In the genomic region with DNA sequence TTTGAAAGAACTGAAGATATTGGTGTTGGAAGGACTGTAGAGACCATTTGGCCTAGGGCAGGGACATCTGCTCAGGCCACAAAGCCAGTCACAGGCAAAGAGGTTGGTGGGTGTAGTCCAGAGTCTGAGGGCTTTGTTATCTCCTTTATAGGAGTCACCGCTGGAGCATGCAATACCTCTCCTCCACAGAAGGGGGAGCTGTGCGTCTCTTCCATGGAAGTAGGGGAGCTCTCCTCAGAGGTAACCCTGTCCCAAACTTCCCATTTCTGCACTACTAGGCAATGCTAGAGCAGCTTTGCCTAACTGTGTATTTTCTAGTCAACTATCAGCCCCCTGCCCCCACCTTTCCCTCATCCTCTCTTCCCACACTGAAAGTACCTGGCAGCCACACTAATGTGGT, we compare ENCODE assay signal across 9 mouse cellular contexts.
DNase-seq lines count a peak whose midpoint lies in the region; TF ChIP-seq lines count a peak whose summit lies in the region.
"Had no signal": no experiment of that assay in that cellular context is flagged by ENCODE, and none has a peak within 500 bp of the region (broad histone marks: within the 10 kb centered on the region; RNA-seq: fewer than 3 reads in every experiment).

No protein-coding gene starts in this region.

- H3K27ac ChIP-seq in kidney, adult 2 months (ENCODE audit: insufficient read depth, low read depth, low read length): no peak overlapping the region
- no peak overlapping the region for H3K27ac ChIP-seq in CH12.LX (ENCODE audit: insufficient read depth, low read depth)
- H3K27ac ChIP-seq: limb, embryonic 13.5 days had no signal

- no peaks in the 10 kb centered on the region for H3K36me3 ChIP-seq in kidney, adult 2 months (ENCODE audit: control insufficient read depth, insufficient read depth, low read length)
- H3K36me3 ChIP-seq in CH12.LX (replicated peaks in 1 of 2; ENCODE audit: control insufficient read depth in 1 of 2, insufficient read depth in 1 of 2, low read length in 1 of 2): no peaks in the 10 kb centered on the region
- H3K36me3 ChIP-seq: limb, embryonic 13.5 days had no signal

- peak; percentile 68 for TF ChIP-seq RAD21 in CH12.LX (IDR thresholded peaks at IDR 0.05; ENCODE audit: low read depth, low read length)

- TF ChIP-seq POLR2A in kidney, adult 2 months (IDR thresholded peaks at IDR 0.05; ENCODE audit: low read depth, low read length): no peak
- no peak for TF ChIP-seq POLR2A in CH12.LX (IDR thresholded peaks at IDR 0.05; ENCODE audit: low read depth, low read length)

- no peaks in the 10 kb centered on the region for H3K4me1 ChIP-seq in kidney, adult 2 months (ENCODE audit: control insufficient read depth, insufficient read depth, low read length)
- peaks cover 1 to 19% of the 10 kb centered on the region in 2 experiments for H3K4me1 ChIP-seq in CH12.LX (ENCODE audit: control insufficient read depth in 1 of 2, insufficient read depth in 2 of 2)

- H3K9ac ChIP-seq in CH12.LX (ENCODE audit: insufficient read depth, low read depth): no peak overlapping the region
- H3K9ac ChIP-seq: limb, embryonic 13.5 days had no signal

- dilution Hi-C loops in CH12.LX (cut with MboI; ENCODE audit: extremely low pct_ligation_motif_present, extremely low pct_unique_long_range_greater_than_20kb, low sequenced_read_pairs): no loop called here

- H3K79me2 ChIP-seq in CH12.LX (replicated peaks; ENCODE audit: control insufficient read depth, extremely low read depth, insufficient read depth, poor library complexity, severe bottlenecking): no peaks in the 10 kb centered on the region

- no peak overlapping the region for H3K4me3 ChIP-seq in kidney, adult 2 months (ENCODE audit: insufficient read depth, low read depth, low read length)
- H3K4me3 ChIP-seq in CH12.LX (replicated peaks in 1 of 3; ENCODE audit: low read depth in 2 of 3, low read length in 2 of 3, poor library complexity in 1 of 3): no peak overlapping the region
- H3K4me3 ChIP-seq: limb, embryonic 13.5 days had no signal

- TF ChIP-seq CTCF in kidney, adult 2 months (conservative IDR thresholded peaks at IDR 0.05; ENCODE audit: insufficient read depth, insufficient read length, low read depth, low read length): peak; percentile 41
- TF ChIP-seq CTCF in CH12.LX (conservative IDR thresholded peaks at IDR 0.05 in 1 of 2, IDR thresholded peaks at IDR 0.05 in 1 of 2; ENCODE audit: low read depth in 2 of 2, low read length in 2 of 2): peak; percentile 75 to 94

- in situ Hi-C loops in CH12.LX (cut with MboI; ENCODE audit: low pct_ligation_motif_present, low pct_unique_long_range_greater_than_20kb, low sequenced_read_pairs): no loop called here

- WGBS in kidney, adult 2 months: 59% methylated on average over 2 of the region's 2 CpGs

- H3K27me3 ChIP-seq in kidney, adult 2 months (replicated peaks; ENCODE audit: control insufficient read depth, insufficient read depth, low read length): no peaks in the 10 kb centered on the region
- no peaks in the 10 kb centered on the region for H3K27me3 ChIP-seq in CH12.LX (replicated peaks)
- H3K27me3 ChIP-seq: limb, embryonic 13.5 days had no signal

- no peak for TF ChIP-seq EP300 in CH12.LX (IDR thresholded peaks at IDR 0.05; ENCODE audit: low read length)

- intact Hi-C loops in heart, postnatal 36 days (cut with DNase I): no loop called here

- H3K9me3 ChIP-seq in CH12.LX (replicated peaks; ENCODE audit: low read length): no peaks in the 10 kb centered on the region
- H3K9me3 ChIP-seq: limb, embryonic 13.5 days had no signal

- no peak overlapping the region for H3K4me2 ChIP-seq in CH12.LX (ENCODE audit: insufficient read depth, low read depth, poor library complexity, severe bottlenecking)
- H3K4me2 ChIP-seq: limb, embryonic 13.5 days had no signal

- DNase-seq in kidney, adult 2 months: no peak
- no peak for DNase-seq in kidney, adult 11 months
- DNase-seq in CH12.LX (ENCODE audit: extremely low read depth) (peak; percentile 39), ZHBTc4 (ENCODE audit: low read depth, low spot score) (peak; percentile 69)
- peak; percentile 31 for DNase-seq in lung, postnatal 10 days
- DNase-seq in T-cell, adult 2 months (ENCODE audit: low spot score): no peak
- DNase-seq in layer of hippocampus, adult 9-11 months: no peak
- DNase-seq in heart, postnatal 36 days: no peak

TF ChIP-seq in CH12.LX, 34 proteins besides CTCF, POLR2A, EP300 and RAD21:
- TF ChIP-seq NRF1 (IDR thresholded peaks at IDR 0.05; ENCODE audit: low read depth, low read length) (no peak), SMC3 (IDR thresholded peaks at IDR 0.05; ENCODE audit: low read depth, low read length) (peak; percentile 71)
TF ChIP-seq in CH12.LX: peak in this region for 1.

Comparison
In these comparisons a context has a peak if more than half of its experiments do, and no peak if none do; other contexts are left out.
1. DNase-seq: peak in CH12.LX (single experiment), ZHBTc4 (single experiment) and lung, postnatal 10 days (single experiment); none in kidney, adult 2 months (single experiment), kidney, adult 11 months (single experiment), T-cell, adult 2 months (single experiment), layer of hippocampus, adult 9-11 months (single experiment) and heart, postnatal 36 days (0 of 2).